Mouse (Mus musculus): ENCODE data around the gene Gm5475. TPM values are rescaled to one million over a fixed set of nuclear protein-coding genes. Genes with fewer than 3 reads are reported as not detected.

Gm5475 gene
- polyA plus RNA-seq, 1 experiment from 2014 or later, result 0.14 TPM

DNA sequence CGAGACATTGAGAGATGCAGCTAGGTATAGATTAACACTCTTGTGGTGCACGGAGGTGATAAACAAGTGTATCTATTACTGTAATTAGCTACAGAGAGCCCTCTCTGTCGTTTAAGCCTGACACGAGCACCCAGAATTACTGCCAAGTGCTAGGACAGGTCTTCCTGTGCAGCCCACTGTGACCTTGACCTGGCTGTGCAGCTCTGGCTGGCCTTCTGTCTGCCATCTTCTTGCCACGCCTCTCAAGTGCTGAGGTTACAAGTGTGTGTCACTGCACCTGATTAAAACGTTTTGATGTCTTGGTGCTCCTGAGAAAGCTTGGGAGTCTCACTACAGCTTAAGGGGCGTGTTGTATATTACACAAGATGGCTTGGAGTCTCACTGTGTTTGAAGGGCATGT, 30.9 kb upstream of the Gm5475 start:
- Histone ChIP-seq H3K36me3 (ENCODE audit: control insufficient read depth, insufficient read depth, low read length) (peaks cover 27% of the 10 kb centered on the region), H3K9ac (ENCODE audit: low read depth, low read length) (no peak overlapping the region), H3K27ac (ENCODE audit: low read depth, low read length) (no peak overlapping the region), H3K4me2 (replicated peaks; ENCODE audit: low read depth, low read length) (no peak overlapping the region), H3K4me1 (ENCODE audit: control insufficient read depth, insufficient read depth, low read length) (peaks cover 8% of the 10 kb centered on the region), H3K27me3 (ENCODE audit: control insufficient read depth, insufficient read depth, low read length) (no peaks in the 10 kb centered on the region), H3K4me3 (ENCODE audit: low read length) (no peak overlapping the region), H3K9me3 (ENCODE audit: control insufficient read depth, low read length) (no peaks in the 10 kb centered on the region)
- no peak for ATAC-seq (ENCODE audit: low FRiP score, low TSS enrichment)
- 38% methylated on average over 7 of the region's 7 CpGs for WGBS

DNA sequence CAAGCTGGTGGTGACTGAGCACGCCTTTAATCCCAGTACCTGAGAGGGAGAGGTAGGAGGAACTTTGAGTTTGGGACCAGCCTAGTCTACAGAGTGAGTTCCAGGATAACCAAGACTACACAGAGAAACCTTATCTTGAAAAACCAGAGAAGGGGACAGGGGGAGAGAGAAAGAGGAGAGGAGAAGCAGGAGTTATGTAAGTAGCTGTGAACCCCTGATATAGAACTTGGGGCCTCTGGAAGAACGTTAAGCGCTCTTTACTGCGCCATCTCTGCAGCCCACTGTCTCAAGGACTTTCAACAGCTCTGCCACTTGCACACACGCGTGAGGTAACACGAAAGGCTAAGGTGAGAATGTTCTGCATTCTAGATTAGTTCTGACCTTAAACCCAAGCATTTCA, 30.3 kb upstream of the Gm5475 start:
- H3K9me3 ChIP-seq (ENCODE audit: control insufficient read depth, low read length), result no peaks in the 10 kb centered on the region
- H3K4me3 ChIP-seq (ENCODE audit: low read length), result no peak overlapping the region
- H3K36me3 ChIP-seq (ENCODE audit: control insufficient read depth, insufficient read depth, low read length), result peaks cover 32% of the 10 kb centered on the region
- no peak overlapping the region for H3K27ac ChIP-seq (ENCODE audit: low read depth, low read length)
- ATAC-seq (ENCODE audit: low FRiP score, low TSS enrichment), result no peak
- H3K9ac ChIP-seq (ENCODE audit: low read depth, low read length), result no peak overlapping the region
- H3K27me3 ChIP-seq (ENCODE audit: control insufficient read depth, insufficient read depth, low read length), result no peaks in the 10 kb centered on the region
- H3K4me2 ChIP-seq (replicated peaks; ENCODE audit: low read depth, low read length), result no peak overlapping the region
- H3K4me1 ChIP-seq (ENCODE audit: control insufficient read depth, insufficient read depth, low read length), result peaks cover 8% of the 10 kb centered on the region
- whole genome bisulfite sequencing, result 91% methylated on average over 7 of the region's 7 CpGs

GRCm38 (mm10) chr15:100393016-100393415, 28.9 kb upstream of the Gm5475 start:
- H3K36me3 ChIP-seq (ENCODE audit: control insufficient read depth, insufficient read depth, low read length), result peaks cover 46% of the 10 kb centered on the region
- WGBS, result 75% methylated on average over 11 of the region's 11 CpGs

GRCm38 (mm10) chr15:100395561-100395960, 26.4 kb upstream of the Gm5475 start:
- 100% methylated on average over 3 of the region's 3 CpGs for WGBS
- H3K36me3 ChIP-seq (ENCODE audit: control insufficient read depth, insufficient read depth, low read length), result peaks cover 72% of the 10 kb centered on the region
- no peak for ATAC-seq (ENCODE audit: low FRiP score, low TSS enrichment)

More at GRCm38 (mm10) chr15:100393016-100393415, 28.9 kb upstream of the Gm5475 start:
- no peaks in the 10 kb centered on the region for H3K27me3 ChIP-seq (ENCODE audit: control insufficient read depth, insufficient read depth, low read length)
- ATAC-seq (ENCODE audit: low FRiP score, low TSS enrichment), result no peak
- no peak overlapping the region for H3K27ac ChIP-seq (ENCODE audit: low read depth, low read length)
- H3K9me3 ChIP-seq (ENCODE audit: control insufficient read depth, low read length), result no peaks in the 10 kb centered on the region
- no peak overlapping the region for H3K4me2 ChIP-seq (replicated peaks; ENCODE audit: low read depth, low read length)
- H3K4me1 ChIP-seq (ENCODE audit: control insufficient read depth, insufficient read depth, low read length), result peaks cover 8% of the 10 kb centered on the region
- H3K9ac ChIP-seq (ENCODE audit: low read depth, low read length), result no peak overlapping the region
- no peak overlapping the region for H3K4me3 ChIP-seq (ENCODE audit: low read length)

GRCm38 (mm10) chr15:100400592-100401250, 21.2 kb upstream of the Gm5475 start:
- Histone ChIP-seq H3K4me1 (ENCODE audit: control insufficient read depth, insufficient read depth, low read length) (no peaks in the 10 kb centered on the region), H3K27ac (ENCODE audit: low read depth, low read length) (no peak overlapping the region), H3K9me3 (ENCODE audit: control insufficient read depth, low read length) (no peaks in the 10 kb centered on the region), H3K27me3 (ENCODE audit: control insufficient read depth, insufficient read depth, low read length) (no peaks in the 10 kb centered on the region), H3K9ac (ENCODE audit: low read depth, low read length) (no peak overlapping the region), H3K4me3 (ENCODE audit: low read length) (no peak overlapping the region), H3K36me3 (ENCODE audit: control insufficient read depth, insufficient read depth, low read length) (peaks cover 87% of the 10 kb centered on the region), H3K4me2 (replicated peaks; ENCODE audit: low read depth, low read length) (no peak overlapping the region)
- WGBS, result 82% methylated on average over 16 of the region's 16 CpGs
- no peak; the same call in 1 of the 2 replicates for ATAC-seq (ENCODE audit: low FRiP score, low TSS enrichment)

More at GRCm38 (mm10) chr15:100395561-100395960, 26.4 kb upstream of the Gm5475 start:
- H3K9ac ChIP-seq (ENCODE audit: low read depth, low read length), result no peak overlapping the region
- H3K27ac ChIP-seq (ENCODE audit: low read depth, low read length), result no peak overlapping the region
- no peaks in the 10 kb centered on the region for H3K27me3 ChIP-seq (ENCODE audit: control insufficient read depth, insufficient read depth, low read length)
- no peaks in the 10 kb centered on the region for H3K9me3 ChIP-seq (ENCODE audit: control insufficient read depth, low read length)
- H3K4me2 ChIP-seq (replicated peaks; ENCODE audit: low read depth, low read length), result no peak overlapping the region
- no peak overlapping the region for H3K4me3 ChIP-seq (ENCODE audit: low read length)
- H3K4me1 ChIP-seq (ENCODE audit: control insufficient read depth, insufficient read depth, low read length), result no peaks in the 10 kb centered on the region

GRCm38 (mm10) chr15:100401811-100402210, 20.1 kb upstream of the Gm5475 start:
- Histone ChIP-seq H3K27ac (ENCODE audit: low read depth, low read length) (no peak overlapping the region), H3K4me1 (ENCODE audit: control insufficient read depth, insufficient read depth, low read length) (no peaks in the 10 kb centered on the region), H3K36me3 (ENCODE audit: control insufficient read depth, insufficient read depth, low read length) (peaks cover 80% of the 10 kb centered on the region), H3K4me2 (replicated peaks; ENCODE audit: low read depth, low read length) (no peak overlapping the region), H3K9ac (ENCODE audit: low read depth, low read length) (no peak overlapping the region), H3K4me3 (ENCODE audit: low read length) (no peak overlapping the region), H3K9me3 (ENCODE audit: control insufficient read depth, low read length) (no peaks in the 10 kb centered on the region), H3K27me3 (ENCODE audit: control insufficient read depth, insufficient read depth, low read length) (no peaks in the 10 kb centered on the region)
- 89% methylated on average over 4 of the region's 4 CpGs for WGBS
- ATAC-seq (ENCODE audit: low FRiP score, low TSS enrichment), result no peak

GRCm38 (mm10) chr15:100402347-100402746, 19.6 kb upstream of the Gm5475 start:
- no peaks in the 10 kb centered on the region for H3K9me3 ChIP-seq (ENCODE audit: control insufficient read depth, low read length)
- WGBS, result 91% methylated on average over 14 of the region's 14 CpGs
- H3K36me3 ChIP-seq (ENCODE audit: control insufficient read depth, insufficient read depth, low read length), result peaks cover 75% of the 10 kb centered on the region

DNA sequence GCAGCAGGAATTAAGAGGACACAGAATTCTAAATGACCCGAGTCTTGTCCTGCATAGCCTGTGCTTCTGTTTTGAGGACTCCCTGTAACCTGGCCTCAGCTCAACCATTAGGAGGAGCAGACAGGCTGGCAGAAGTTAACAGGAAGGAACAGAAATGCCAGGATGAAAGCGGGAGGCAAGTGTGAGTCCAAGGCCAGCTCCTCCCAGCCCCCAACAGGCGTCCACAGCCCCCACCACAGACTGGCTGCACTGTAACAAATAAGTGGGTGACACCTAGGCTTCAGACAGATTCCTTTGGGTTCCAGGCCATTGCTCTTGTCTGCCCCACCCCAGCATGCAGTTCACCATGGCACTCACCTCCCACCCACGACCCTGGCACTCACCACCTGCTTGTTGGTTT, 19.1 kb upstream of the Gm5475 start:
- Histone ChIP-seq H3K36me3 (ENCODE audit: control insufficient read depth, insufficient read depth, low read length) (peaks cover 73% of the 10 kb centered on the region), H3K4me2 (replicated peaks; ENCODE audit: low read depth, low read length) (no peak overlapping the region), H3K27me3 (ENCODE audit: control insufficient read depth, insufficient read depth, low read length) (no peaks in the 10 kb centered on the region), H3K27ac (ENCODE audit: low read depth, low read length) (no peak overlapping the region), H3K9me3 (ENCODE audit: control insufficient read depth, low read length) (no peaks in the 10 kb centered on the region), H3K4me1 (ENCODE audit: control insufficient read depth, insufficient read depth, low read length) (no peaks in the 10 kb centered on the region), H3K9ac (ENCODE audit: low read depth, low read length) (no peak overlapping the region), H3K4me3 (ENCODE audit: low read length) (no peak overlapping the region)
- ATAC-seq (ENCODE audit: low FRiP score, low TSS enrichment), result no peak
- 82% methylated on average over 4 of the region's 4 CpGs for WGBS

More at GRCm38 (mm10) chr15:100402347-100402746, 19.6 kb upstream of the Gm5475 start:
- H3K27ac ChIP-seq (ENCODE audit: low read depth, low read length), result no peak overlapping the region
- H3K4me3 ChIP-seq (ENCODE audit: low read length), result no peak overlapping the region
- no peak overlapping the region for H3K9ac ChIP-seq (ENCODE audit: low read depth, low read length)
- no peaks in the 10 kb centered on the region for H3K27me3 ChIP-seq (ENCODE audit: control insufficient read depth, insufficient read depth, low read length)
- H3K4me2 ChIP-seq (replicated peaks; ENCODE audit: low read depth, low read length), result no peak overlapping the region
- no peak for ATAC-seq (ENCODE audit: low FRiP score, low TSS enrichment)
- no peaks in the 10 kb centered on the region for H3K4me1 ChIP-seq (ENCODE audit: control insufficient read depth, insufficient read depth, low read length)

DNA sequence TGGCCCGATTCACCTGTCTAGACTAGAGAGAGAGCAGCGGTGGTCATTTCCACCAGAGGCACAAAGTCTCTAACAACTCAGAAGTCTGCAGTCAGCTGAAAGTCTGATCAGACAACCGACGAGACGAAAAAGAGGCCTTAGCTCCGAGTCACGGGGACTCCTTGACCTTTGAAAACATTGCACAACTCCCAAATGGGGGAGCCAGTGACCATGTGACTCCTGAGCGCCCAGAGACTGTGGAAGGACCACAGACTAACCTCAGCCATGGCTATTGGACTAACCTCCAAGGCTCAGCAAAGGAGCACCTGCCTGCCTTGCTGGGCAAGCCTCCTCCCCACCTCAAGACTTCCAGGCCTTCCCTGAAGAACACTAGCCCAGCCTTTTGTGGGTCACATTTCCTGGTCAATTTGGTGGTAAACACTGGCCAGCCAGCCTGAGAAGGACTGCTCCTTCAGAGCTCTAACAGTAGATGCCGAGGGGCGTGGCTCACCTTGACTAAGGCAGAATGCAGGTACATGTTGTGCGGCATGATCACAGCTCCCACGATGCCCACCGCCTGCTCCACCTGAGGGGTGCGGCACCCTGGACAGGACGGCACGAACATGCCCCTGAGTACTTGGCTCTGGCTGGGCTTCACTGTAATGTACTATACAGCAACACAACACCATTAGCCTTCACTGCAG, 18.5 kb upstream of the Gm5475 start:
- Histone ChIP-seq H3K36me3 (ENCODE audit: control insufficient read depth, insufficient read depth, low read length) (peaks cover 73% of the 10 kb centered on the region), H3K4me1 (ENCODE audit: control insufficient read depth, insufficient read depth, low read length) (no peaks in the 10 kb centered on the region), H3K27me3 (ENCODE audit: control insufficient read depth, insufficient read depth, low read length) (no peaks in the 10 kb centered on the region), H3K27ac (ENCODE audit: low read depth, low read length) (no peak overlapping the region), H3K9ac (ENCODE audit: low read depth, low read length) (no peak overlapping the region), H3K4me2 (replicated peaks; ENCODE audit: low read depth, low read length) (no peak overlapping the region), H3K9me3 (ENCODE audit: control insufficient read depth, low read length) (no peaks in the 10 kb centered on the region), H3K4me3 (ENCODE audit: low read length) (no peak overlapping the region)
- ATAC-seq (ENCODE audit: low FRiP score, low TSS enrichment), result no peak
- WGBS, result 88% methylated on average over 16 of the region's 16 CpGs
